ENCODE assay signal across 20 mouse cellular contexts in genomic region chr13:41513456-41513855, GRCm38 (mm10). TPM values are rescaled to one million over a fixed set of nuclear protein-coding genes. Genes with fewer than 3 reads are reported as not detected.
DNase-seq lines count a peak whose midpoint lies in the region; ATAC-seq and TF ChIP-seq lines count a peak whose summit lies in the region.
"Had no signal": no experiment of that assay in that cellular context is flagged by ENCODE, and none has a peak within 500 bp of the region (broad histone marks: within the 10 kb centered on the region; RNA-seq: fewer than 3 reads in every experiment).

No protein-coding gene starts in this region.

- no peaks in the 10 kb centered on the region for H3K9me3 ChIP-seq in liver, embryonic 11.5 days (ENCODE audit: control insufficient read depth, low read length)
- H3K9me3 ChIP-seq: embryonic facial prominence, embryonic 15.5 days; forebrain, embryonic 12.5 days; heart, embryonic 13.5 days had no signal

- DNase-seq in liver, adult 2 months (ENCODE audit: extremely low read depth, low read depth, low spot score), result peak; percentile 10
- DNase-seq in liver, embryonic 11.5 days (ENCODE audit: low spot score), result no peak
- DNase-seq in lung, postnatal 25 days (ENCODE audit: low spot score), result peak; percentile 60
- no peak for DNase-seq in lung, adult 18-20 months
- DNase-seq in lung, postnatal 36 days, result peak; percentile 62
- no peak for DNase-seq in spleen, postnatal 36 days (ENCODE audit: low spot score in 2 of 2)
- DNase-seq: adrenal gland, postnatal 10 days; cerebellum, adult 11 months; cerebellum, adult 8-10 months; cerebellum, postnatal 14 days; embryo, embryonic 11 days; gastrocnemius, postnatal 14 days; heart, postnatal 4 days had no signal

- H3K4me3 ChIP-seq in liver, adult 2 months (ENCODE audit: insufficient read depth, low read depth, low read length), result no peak overlapping the region
- no peak overlapping the region for H3K4me3 ChIP-seq in liver, embryonic 11.5 days (ENCODE audit: low read depth, low read length)
- H3K4me3 ChIP-seq: embryonic facial prominence, embryonic 15.5 days; erythroblast, embryonic 14.5 days; forebrain, embryonic 12.5 days; heart, embryonic 13.5 days had no signal

- H3K4me2 ChIP-seq in liver, embryonic 11.5 days, result no peak overlapping the region
- H3K4me2 ChIP-seq: embryonic facial prominence, embryonic 15.5 days; forebrain, embryonic 12.5 days; heart, embryonic 13.5 days; hindbrain, embryonic 14.5 days had no signal

- no peak for ATAC-seq in liver, embryonic 11.5 days (replicated peaks; ENCODE audit: low FRiP score)
- no peak for ATAC-seq in erythroid progenitor cell, adult 5-6 weeks (replicated peaks; ENCODE audit: low FRiP score, poor library complexity, severe bottlenecking)
- ATAC-seq: forebrain, embryonic 16.5 days had no signal

- H3K79me2 ChIP-seq in liver, adult 2 months (ENCODE audit: control insufficient read depth, insufficient read depth, low read length), result no peaks in the 10 kb centered on the region

- no peak for TF ChIP-seq CTCF in liver, adult 2 months (IDR thresholded peaks at IDR 0.05; ENCODE audit: low read depth, low read length)

- 88% methylated on average over 3 of the region's 3 CpGs for WGBS in liver, adult 2 months
- 82% methylated on average over 3 of the region's 3 CpGs for WGBS in liver, embryonic 11.5 days

- H3K27ac ChIP-seq in liver, adult 2 months (replicated peaks; ENCODE audit: insufficient read depth, low read depth, low read length), result no peak overlapping the region
- no peak overlapping the region for H3K27ac ChIP-seq in liver, embryonic 11.5 days (ENCODE audit: low read depth, low read length)
- H3K27ac ChIP-seq: embryonic facial prominence, embryonic 15.5 days; forebrain, embryonic 12.5 days; heart, embryonic 13.5 days; hindbrain, embryonic 14.5 days had no signal

- H3K36me3 ChIP-seq in liver, adult 2 months (ENCODE audit: control insufficient read depth, insufficient read depth, low read length), result no peaks in the 10 kb centered on the region
- no peaks in the 10 kb centered on the region for H3K36me3 ChIP-seq in liver, embryonic 11.5 days (ENCODE audit: control insufficient read depth, insufficient read depth, low read length)
- H3K36me3 ChIP-seq: embryonic facial prominence, embryonic 15.5 days; forebrain, embryonic 12.5 days; heart, embryonic 13.5 days had no signal

- no peak overlapping the region for H3K9ac ChIP-seq in liver, adult 2 months (ENCODE audit: low read depth, low read length)
- H3K9ac ChIP-seq in liver, embryonic 11.5 days (ENCODE audit: low read depth, low read length), result no peak overlapping the region
- H3K9ac ChIP-seq: embryonic facial prominence, embryonic 15.5 days; forebrain, embryonic 12.5 days; heart, embryonic 13.5 days; hindbrain, embryonic 14.5 days had no signal

- H3K4me1 ChIP-seq in liver, adult 2 months (ENCODE audit: control insufficient read depth, insufficient read depth, low read length), result no peaks in the 10 kb centered on the region
- H3K4me1 ChIP-seq in liver, embryonic 11.5 days (replicated peaks; ENCODE audit: control insufficient read depth, insufficient read depth, low read length), result no peaks in the 10 kb centered on the region
- H3K4me1 ChIP-seq: forebrain, embryonic 12.5 days had no signal

- no peaks in the 10 kb centered on the region for H3K27me3 ChIP-seq in liver, adult 2 months (ENCODE audit: control insufficient read depth, insufficient read depth, low read length)
- no peaks in the 10 kb centered on the region for H3K27me3 ChIP-seq in liver, embryonic 11.5 days (replicated peaks; ENCODE audit: control insufficient read depth, insufficient read depth, low read length)
- H3K27me3 ChIP-seq: embryonic facial prominence, embryonic 15.5 days; forebrain, embryonic 12.5 days; heart, embryonic 13.5 days had no signal

- no peak for TF ChIP-seq POLR2A in liver, adult 2 months (IDR thresholded peaks at IDR 0.05; ENCODE audit: extremely low read depth, insufficient read depth, low read length)

RNA-seq across cellular contexts. Expression of gene Nedd9, which starts 26.3 kb away (rescaled TPM):
- total RNA-seq in liver, adult 2 months (2014; rRNA removed), result 3.3 and 4.2 TPM in 2 replicates
- 1.3 and 2.5 TPM in 2 replicates for polyA plus RNA-seq in liver, adult 2 months (2012; rRNA removed)
- 6.1 TPM in 2 replicates for polyA plus RNA-seq in liver, embryonic 11.5 days (2014; fragmentation: Nextera tagmentation; extraction: Ambion mirVana)
- total RNA-seq in erythroid progenitor cell, adult 5-6 weeks (2015; ENCODE audit: low replicate concordance), result 11.2 and 19.7 TPM in 2 replicates
- total RNA-seq in erythroid progenitor cell, adult 5-6 weeks (2017; ENCODE audit: low replicate concordance), result 8.7 and 17.2 TPM in 2 replicates
- polyA plus RNA-seq: erythroblast, embryonic 14.5 days had no signal

Comparison
In these comparisons a context has a peak if more than half of its experiments do, and no peak if none do; other contexts are left out.
1. DNase-seq: peak in liver, adult 2 months (single experiment), lung, postnatal 25 days (single experiment) and lung, postnatal 36 days (single experiment); none in liver, embryonic 11.5 days (single experiment), lung, adult 18-20 months (0 of 2) and spleen, postnatal 36 days (0 of 2).